Mouse (Mus musculus): ENCODE results near the gene Brip1. TPM values are rescaled to one million over a fixed set of nuclear protein-coding genes. Genes with fewer than 3 reads are reported as not detected.

Gene Brip1
- polyA plus RNA-seq, 1 experiment = 1.1 TPM

DNA sequence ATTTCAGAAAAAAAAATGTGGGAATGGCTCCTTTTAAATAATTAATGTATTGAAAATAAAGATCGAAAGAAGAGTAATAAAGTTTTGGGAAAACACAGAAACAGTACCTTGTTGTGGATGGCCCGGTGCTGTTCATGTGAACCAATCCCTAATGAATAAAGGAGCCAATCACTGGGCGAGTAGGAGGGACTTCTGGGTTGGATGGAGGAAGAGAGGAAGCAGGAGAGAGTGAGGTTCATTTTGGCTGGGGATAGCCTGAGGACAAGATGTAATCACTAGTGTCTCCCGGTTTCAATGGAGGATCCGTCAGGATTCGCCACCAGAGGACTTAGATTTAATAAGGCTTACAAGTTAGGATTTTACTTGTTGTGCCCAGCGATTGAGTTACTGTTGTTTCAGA lies 145.2 kb downstream of the Brip1 start:
- TF ChIP-seq POLR2A (IDR thresholded peaks at IDR 0.05; ENCODE audit: control insufficient read depth, low read depth, low read length) (no peak), CTCF (IDR thresholded peaks at IDR 0.05; ENCODE audit: control insufficient read depth, insufficient read depth, insufficient replicate concordance, low read depth, low read length) (no peak)
- H3K27me3 ChIP-seq (ENCODE audit: control insufficient read depth, insufficient read depth, low read length) = no peaks in the 10 kb centered on the region
- H3K36me3 ChIP-seq (ENCODE audit: control insufficient read depth, insufficient read depth, low read length) = no peaks in the 10 kb centered on the region
- H3K27ac ChIP-seq (ENCODE audit: control insufficient read depth, insufficient read depth, low read depth, low read length) = no peak overlapping the region
- no peaks in the 10 kb centered on the region for H3K4me1 ChIP-seq (ENCODE audit: control insufficient read depth, insufficient read depth, low read length)
- H3K4me3 ChIP-seq (ENCODE audit: control insufficient read depth, low read depth, low read length) = no peak overlapping the region

DNA sequence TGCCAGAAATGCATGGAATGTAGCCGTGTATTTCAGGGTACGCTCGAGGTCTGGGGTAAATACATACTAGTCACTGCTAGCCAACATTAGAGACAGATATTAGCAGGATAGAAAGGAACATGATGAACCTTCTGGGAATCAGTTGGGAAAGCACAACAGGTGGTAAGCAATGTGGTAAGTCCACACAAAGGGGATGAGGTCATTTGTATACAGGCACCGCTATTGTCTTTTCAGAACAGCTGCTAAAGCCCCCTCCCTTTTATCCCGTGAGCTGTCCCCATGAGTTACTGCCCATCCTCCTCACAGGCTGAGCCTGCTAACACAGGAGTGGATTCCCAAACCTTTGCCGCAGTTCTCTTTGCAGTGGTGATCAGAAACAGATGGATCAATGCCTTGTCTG lies 149.6 kb downstream of the Brip1 start:
- Histone ChIP-seq H3K27ac (ENCODE audit: control insufficient read depth, insufficient read depth, low read depth, low read length) (no peak overlapping the region), H3K4me3 (ENCODE audit: control insufficient read depth, low read depth, low read length) (no peak overlapping the region), H3K36me3 (ENCODE audit: control insufficient read depth, insufficient read depth, low read length) (no peaks in the 10 kb centered on the region), H3K27me3 (ENCODE audit: control insufficient read depth, insufficient read depth, low read length) (no peaks in the 10 kb centered on the region), H3K4me1 (ENCODE audit: control insufficient read depth, insufficient read depth, low read length) (no peaks in the 10 kb centered on the region)
- no peak for TF ChIP-seq CTCF (IDR thresholded peaks at IDR 0.05; ENCODE audit: control insufficient read depth, insufficient read depth, insufficient replicate concordance, low read depth, low read length)
- no peak for TF ChIP-seq POLR2A (IDR thresholded peaks at IDR 0.05; ENCODE audit: control insufficient read depth, low read depth, low read length)

DNA sequence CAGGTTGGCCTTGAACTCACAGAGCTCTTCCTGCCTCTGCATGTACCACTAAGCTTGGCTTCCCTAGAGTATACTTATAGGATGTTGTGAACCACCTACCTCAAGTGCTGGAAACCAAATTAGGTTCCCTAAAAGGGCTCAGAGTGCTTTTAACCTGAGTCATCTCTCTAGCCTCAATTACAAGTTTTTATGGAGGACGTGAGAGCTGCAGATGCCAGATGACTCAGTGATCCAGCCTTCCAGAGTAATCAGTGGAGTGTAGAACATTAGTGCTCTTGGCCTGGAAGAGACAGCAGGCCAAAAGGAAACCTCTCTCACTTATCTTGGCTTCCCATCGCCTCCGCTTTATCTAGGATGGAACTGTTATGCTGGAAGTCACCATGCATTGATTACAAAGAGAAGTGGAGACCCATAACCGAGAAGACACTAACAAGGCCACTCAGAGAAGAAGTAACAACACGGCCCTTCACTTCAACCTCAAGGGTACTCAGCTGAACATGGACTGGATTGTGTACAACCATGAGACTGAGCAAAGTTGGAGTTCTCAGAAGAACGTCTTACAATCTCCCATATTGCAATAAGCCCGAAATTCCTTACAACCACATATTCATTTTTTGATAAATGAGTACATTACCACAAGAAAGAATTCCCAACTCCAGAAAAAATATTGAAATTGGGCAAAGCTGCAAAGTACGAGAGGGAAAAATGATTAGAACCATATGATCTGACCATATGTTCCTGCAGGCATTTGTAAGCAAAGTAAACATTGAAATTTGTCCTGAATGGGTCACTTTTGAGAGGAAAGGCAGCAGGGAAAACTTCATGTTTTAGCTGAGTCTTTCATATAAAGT lies 150.3 kb downstream of the Brip1 start:
- Histone ChIP-seq H3K4me3 (ENCODE audit: control insufficient read depth, low read depth, low read length) (no peak overlapping the region), H3K36me3 (ENCODE audit: control insufficient read depth, insufficient read depth, low read length) (no peaks in the 10 kb centered on the region), H3K27ac (ENCODE audit: control insufficient read depth, insufficient read depth, low read depth, low read length) (no peak overlapping the region), H3K4me1 (ENCODE audit: control insufficient read depth, insufficient read depth, low read length) (no peaks in the 10 kb centered on the region), H3K27me3 (ENCODE audit: control insufficient read depth, insufficient read depth, low read length) (no peaks in the 10 kb centered on the region)
- TF ChIP-seq CTCF (IDR thresholded peaks at IDR 0.05; ENCODE audit: control insufficient read depth, insufficient read depth, insufficient replicate concordance, low read depth, low read length) = no peak
- no peak for TF ChIP-seq POLR2A (IDR thresholded peaks at IDR 0.05; ENCODE audit: control insufficient read depth, low read depth, low read length)

DNA sequence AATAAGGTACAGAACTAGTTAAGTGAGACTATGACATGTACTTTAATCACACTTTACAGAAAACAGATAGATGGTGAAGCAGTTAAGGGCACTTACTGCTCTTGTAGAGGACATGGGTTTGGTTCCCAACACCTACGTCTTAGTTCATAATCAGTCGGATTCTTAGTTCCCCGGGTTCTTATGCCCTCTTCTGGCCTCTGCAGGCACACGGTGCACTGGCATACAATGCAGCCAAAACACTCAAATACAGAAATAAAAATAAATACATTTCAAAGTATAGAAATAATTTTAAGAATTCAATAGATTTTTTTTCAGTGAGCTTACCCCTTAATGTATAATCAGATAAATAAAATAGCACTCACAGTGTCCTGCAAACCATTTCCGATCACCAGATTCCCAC lies 161.0 kb downstream of the Brip1 start:
- no peaks in the 10 kb centered on the region for H3K36me3 ChIP-seq (ENCODE audit: control insufficient read depth, insufficient read depth, low read length)
- TF ChIP-seq POLR2A (IDR thresholded peaks at IDR 0.05; ENCODE audit: control insufficient read depth, low read depth, low read length) (no peak), CTCF (IDR thresholded peaks at IDR 0.05; ENCODE audit: control insufficient read depth, insufficient read depth, insufficient replicate concordance, low read depth, low read length) (no peak)
- no peak overlapping the region for H3K4me3 ChIP-seq (ENCODE audit: control insufficient read depth, low read depth, low read length)
- no peaks in the 10 kb centered on the region for H3K4me1 ChIP-seq (ENCODE audit: control insufficient read depth, insufficient read depth, low read length)
- H3K27ac ChIP-seq (ENCODE audit: control insufficient read depth, insufficient read depth, low read depth, low read length) = no peak overlapping the region
- H3K27me3 ChIP-seq (ENCODE audit: control insufficient read depth, insufficient read depth, low read length) = no peaks in the 10 kb centered on the region

DNA sequence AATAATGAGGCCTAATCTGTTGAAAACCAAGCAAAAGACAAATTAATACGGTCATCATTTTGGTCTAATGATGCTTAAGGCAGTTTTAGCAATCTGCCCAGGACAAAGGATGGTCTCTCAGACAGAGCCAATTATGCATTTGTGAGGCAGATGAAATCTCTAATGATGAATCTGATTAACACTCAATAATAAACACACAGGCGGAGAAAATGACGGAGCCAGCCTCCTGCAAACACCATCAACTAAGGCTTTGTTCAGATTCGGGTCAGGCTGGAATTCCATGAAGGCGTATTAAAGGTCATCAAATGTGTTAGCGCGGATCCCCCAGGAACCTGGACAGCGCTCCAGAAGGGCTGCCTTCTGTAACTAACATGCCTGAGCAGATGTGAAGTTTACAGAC lies 161.6 kb downstream of the Brip1 start:
- Histone ChIP-seq H3K4me1 (ENCODE audit: control insufficient read depth, insufficient read depth, low read length) (no peaks in the 10 kb centered on the region), H3K36me3 (ENCODE audit: control insufficient read depth, insufficient read depth, low read length) (no peaks in the 10 kb centered on the region), H3K4me3 (ENCODE audit: control insufficient read depth, low read depth, low read length) (no peak overlapping the region), H3K27me3 (ENCODE audit: control insufficient read depth, insufficient read depth, low read length) (no peaks in the 10 kb centered on the region), H3K27ac (ENCODE audit: control insufficient read depth, insufficient read depth, low read depth, low read length) (no peak overlapping the region)
- TF ChIP-seq POLR2A (IDR thresholded peaks at IDR 0.05; ENCODE audit: control insufficient read depth, low read depth, low read length) = no peak
- TF ChIP-seq CTCF (IDR thresholded peaks at IDR 0.05; ENCODE audit: control insufficient read depth, insufficient read depth, insufficient replicate concordance, low read depth, low read length) = no peak

DNA sequence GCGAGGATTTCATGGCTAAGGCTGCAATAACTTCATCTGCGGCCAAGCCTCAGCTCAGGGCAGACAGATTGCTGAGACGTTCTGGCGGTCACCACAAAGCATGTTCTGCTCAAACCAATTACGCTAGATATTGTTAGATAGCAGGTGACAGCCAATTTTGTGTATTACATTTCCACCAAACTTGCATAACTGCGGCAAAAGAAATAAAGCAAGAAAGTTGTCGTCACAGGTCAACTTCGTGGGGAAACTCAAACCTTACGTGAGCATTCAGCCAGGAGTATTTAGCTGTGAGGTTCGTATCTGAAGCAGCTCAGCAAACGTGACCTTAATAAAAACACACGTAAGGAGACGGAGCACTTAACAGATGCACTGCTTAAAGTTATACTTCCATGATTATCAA lies 162.3 kb downstream of the Brip1 start:
- no peak for TF ChIP-seq CTCF (IDR thresholded peaks at IDR 0.05; ENCODE audit: control insufficient read depth, insufficient read depth, insufficient replicate concordance, low read depth, low read length)
- TF ChIP-seq POLR2A (IDR thresholded peaks at IDR 0.05; ENCODE audit: control insufficient read depth, low read depth, low read length) = no peak
- no peak overlapping the region for H3K27ac ChIP-seq (ENCODE audit: control insufficient read depth, insufficient read depth, low read depth, low read length)
- H3K36me3 ChIP-seq (ENCODE audit: control insufficient read depth, insufficient read depth, low read length) = no peaks in the 10 kb centered on the region
- no peaks in the 10 kb centered on the region for H3K4me1 ChIP-seq (ENCODE audit: control insufficient read depth, insufficient read depth, low read length)
- no peak overlapping the region for H3K4me3 ChIP-seq (ENCODE audit: control insufficient read depth, low read depth, low read length)
- H3K27me3 ChIP-seq (ENCODE audit: control insufficient read depth, insufficient read depth, low read length) = no peaks in the 10 kb centered on the region

DNA sequence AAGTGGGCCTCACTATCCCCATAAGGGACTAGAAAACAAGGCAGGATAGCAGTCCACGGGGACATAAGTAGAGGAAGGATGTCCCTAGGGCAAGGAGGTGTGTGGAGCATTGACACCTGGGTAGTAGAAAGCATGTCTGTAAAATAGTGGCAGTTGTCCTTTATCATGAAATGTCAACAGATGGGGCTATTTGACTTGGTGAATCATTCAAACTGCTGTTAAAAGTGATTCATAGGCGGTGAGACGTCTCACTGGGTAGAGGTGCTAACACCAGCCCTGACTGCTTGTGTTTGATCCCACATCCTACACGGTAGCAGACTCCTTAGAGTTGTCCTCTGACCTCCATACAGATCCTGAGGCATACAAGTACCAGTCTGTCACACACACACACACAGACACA lies 168.1 kb downstream of the Brip1 start:
- no peak for TF ChIP-seq CTCF (IDR thresholded peaks at IDR 0.05; ENCODE audit: control insufficient read depth, insufficient read depth, insufficient replicate concordance, low read depth, low read length)
- TF ChIP-seq POLR2A (IDR thresholded peaks at IDR 0.05; ENCODE audit: control insufficient read depth, low read depth, low read length) = no peak
- H3K36me3 ChIP-seq (ENCODE audit: control insufficient read depth, insufficient read depth, low read length) = no peaks in the 10 kb centered on the region
- no peaks in the 10 kb centered on the region for H3K27me3 ChIP-seq (ENCODE audit: control insufficient read depth, insufficient read depth, low read length)
- no peaks in the 10 kb centered on the region for H3K4me1 ChIP-seq (ENCODE audit: control insufficient read depth, insufficient read depth, low read length)
- H3K27ac ChIP-seq (ENCODE audit: control insufficient read depth, insufficient read depth, low read depth, low read length) = no peak overlapping the region
- no peak overlapping the region for H3K4me3 ChIP-seq (ENCODE audit: control insufficient read depth, low read depth, low read length)
